Mouse (Mus musculus) sigmoid colon, adult 10 weeks (tissue): ENCODE data around the gene Gm44511. TPM values are rescaled to one million over a fixed set of nuclear protein-coding genes. Genes with fewer than 3 reads are reported as not detected.

Source experiments
- polyA plus RNA-seq: library from polyadenylated mRNA; stranded (reverse); fragments of 350-450 nt; fragmentation: Illumina TruSeq; extraction: RNeasy Lipid Tissue Mini Kit (QIAGEN cat#74804); gene quantifications from one replicate; pipeline ENCODE4 v1.2.3, GENCODE M21; 2014; ENCODE audit warnings: low read depth, low replicate concordance

Gm44511 gene
- polyA plus RNA-seq = 3.1 TPM

DNA sequence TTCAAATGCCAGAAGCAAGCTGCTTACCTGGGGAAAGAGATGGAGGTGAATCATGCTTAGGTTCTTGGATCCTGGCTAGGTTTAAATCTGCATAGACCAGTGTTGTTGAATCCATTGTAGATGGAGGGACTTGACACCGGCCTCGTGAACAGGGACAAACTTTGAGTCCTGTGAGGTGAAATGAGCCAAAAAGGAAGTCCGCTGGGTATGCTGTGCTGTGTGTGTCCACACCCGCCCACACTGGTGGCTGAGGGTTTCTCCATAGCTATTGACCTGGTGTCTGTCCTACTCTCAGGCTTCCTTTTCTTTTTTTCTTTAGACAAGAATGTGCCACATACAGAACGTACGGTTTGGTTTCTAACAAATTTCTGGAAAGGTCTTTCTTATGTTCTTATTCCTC is at the start of gene Gm44511, which contains the start of gene Klrb1b:
Gene Gm44511 (minus strand): TSS at position 184 of the 400 bp plus-strand sequence.
Gene Klrb1b (minus strand): TSS at position 200 of the 400 bp plus-strand sequence.

DNA sequence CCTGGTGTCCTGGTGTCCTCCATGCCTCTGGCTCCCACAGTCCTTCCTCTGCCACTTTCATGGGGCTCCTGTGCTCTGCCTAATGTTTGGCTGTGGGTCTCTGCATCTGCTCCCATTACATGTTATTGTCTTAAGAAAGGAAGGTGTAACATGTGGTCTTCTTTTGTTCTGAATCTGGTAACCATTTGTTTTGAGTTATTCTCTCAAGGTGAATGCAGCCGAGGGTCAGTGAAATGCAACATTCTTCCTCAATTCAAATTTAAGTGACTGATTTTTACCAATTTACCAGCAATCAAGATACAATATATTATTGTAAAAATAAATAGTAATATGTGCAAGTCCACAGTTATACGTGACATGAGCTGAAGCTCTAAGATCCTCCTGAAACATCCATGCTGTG is 37.0 kb downstream of the Gm44511 start, which contains the start of gene Klrb1c:
Gene Klrb1c (minus strand): TSS at position 101 of the 400 bp plus-strand sequence.

Other genes with a start within 250 kb of the Gm44511 start
- 3.2 TPM for gene A2ml1, start 244.7 kb downstream of the Gm44511 start, polyA plus RNA-seq
- gene Klrb1a, start 202.8 kb downstream of the Gm44511 start, polyA plus RNA-seq = 0.47 TPM
- 666 TPM for gene Clec2h, start 163.9 kb downstream of the Gm44511 start, polyA plus RNA-seq
- gene Klrb1, start 103.3 kb downstream of the Gm44511 start, polyA plus RNA-seq = not detected
- 0.73 TPM for gene Klrb1c, start 37.1 kb downstream of the Gm44511 start, polyA plus RNA-seq
- 3.4 TPM for gene Klrb1b, start within 50 bp of the Gm44511 start, polyA plus RNA-seq
- 10.7 TPM for gene Clec2i, start 61.3 kb upstream of the Gm44511 start, polyA plus RNA-seq
- 2.3 TPM for gene BC035044, start 64.8 kb upstream of the Gm44511 start, polyA plus RNA-seq
- gene Clec2g, start 108.1 kb upstream of the Gm44511 start, polyA plus RNA-seq = 0.28 TPM
- gene Klrb1f, start 219.6 kb upstream of the Gm44511 start, polyA plus RNA-seq = 0.85 TPM